Mouse (Mus musculus): ENCODE measurements around the gene Limd2. TPM values are rescaled to one million over a fixed set of nuclear protein-coding genes. Genes with fewer than 3 reads are reported as not detected.

The Limd2 gene
- polyA plus RNA-seq (2012; rRNA removed): 11.2 and 13.0 TPM in 2 replicates

GRCm38 (mm10) chr11:106160841-106161721 is at the start of gene Limd2, which contains the start of gene Gm10840:
Gene Limd2, minus strand, starts transcription at chr11:106160860.
Gene Gm10840, plus strand, starts transcription at chr11:106160850.

GRCm38 (mm10) chr11:106202123-106202465 is 41.4 kb upstream of the Limd2 start, which contains the start of gene Strada:
Gene Strada, minus strand, starts transcription at chr11:106202168.

Other genes with a start within 250 kb of the Limd2 start
- gene Cyb561, start 207.5 kb downstream of the Limd2 start, polyA plus RNA-seq (2012; rRNA removed): 91.1 and 104 TPM in 2 replicates
- gene Ace, start 192.9 kb downstream of the Limd2 start, polyA plus RNA-seq (2012; rRNA removed): 34.4 and 39.0 TPM in 2 replicates
- 0.05 and 0.19 TPM in 2 replicates for gene Ace3, start 166.2 kb downstream of the Limd2 start, polyA plus RNA-seq (2012; rRNA removed)
- gene Kcnh6, start 152.7 kb downstream of the Limd2 start, polyA plus RNA-seq (2012; rRNA removed): 5.2 and 6.7 TPM in 2 replicates
- gene Dcaf7, start 124.0 kb downstream of the Limd2 start, polyA plus RNA-seq (2012; rRNA removed): 32.8 and 33.2 TPM in 2 replicates
- gene Taco1, start 94.8 kb downstream of the Limd2 start, polyA plus RNA-seq (2012; rRNA removed): 12.0 TPM in 2 replicates
- 21.0 and 21.6 TPM in 2 replicates for gene Map3k3, start 76.2 kb downstream of the Limd2 start, polyA plus RNA-seq (2012; rRNA removed)
- gene Gm10840, start within 50 bp of the Limd2 start, polyA plus RNA-seq (2012; rRNA removed): not detected in 2 replicates
- 12.8 and 14.7 TPM in 2 replicates for gene Strada, start 41.3 kb upstream of the Limd2 start, polyA plus RNA-seq (2012; rRNA removed)
- 6.0 and 7.3 TPM in 2 replicates for gene Ccdc47, start 55.5 kb upstream of the Limd2 start, polyA plus RNA-seq (2012; rRNA removed)
- 5.9 and 8.1 TPM in 2 replicates for gene Ddx42, start 56.1 kb upstream of the Limd2 start, polyA plus RNA-seq (2012; rRNA removed)
- gene Ftsj3, start 95.2 kb upstream of the Limd2 start, polyA plus RNA-seq (2012; rRNA removed): 7.0 and 8.9 TPM in 2 replicates
- 24.4 and 25.3 TPM in 2 replicates for gene Psmc5, start 95.3 kb upstream of the Limd2 start, polyA plus RNA-seq (2012; rRNA removed)
- 101 and 104 TPM in 2 replicates for gene Smarcd2, start 112.1 kb upstream of the Limd2 start, polyA plus RNA-seq (2012; rRNA removed)
- gene Tcam1, start 115.8 kb upstream of the Limd2 start, polyA plus RNA-seq (2012; rRNA removed): not detected in 2 replicates
- gene Gh, start 141.0 kb upstream of the Limd2 start, polyA plus RNA-seq (2012; rRNA removed): not detected in 2 replicates
- gene Cd79b, start 153.9 kb upstream of the Limd2 start, polyA plus RNA-seq (2012; rRNA removed): 8.5 and 12.4 TPM in 2 replicates
- 0.06 and 0.16 TPM in 2 replicates for gene Scn4a, start 192.4 kb upstream of the Limd2 start, polyA plus RNA-seq (2012; rRNA removed)
- 0.93 and 1.4 TPM in 2 replicates for gene Prr29, start 204.6 kb upstream of the Limd2 start, polyA plus RNA-seq (2012; rRNA removed)
- 6.7 and 10.9 TPM in 2 replicates for gene Icam2, start 227.2 kb upstream of the Limd2 start, polyA plus RNA-seq (2012; rRNA removed)

Data from colon, adult 2 months (tissue).